Mouse (Mus musculus) small intestine, adult 2 months (tissue): ENCODE data around the gene Mgp.

ENCODE experiments used
- CTCF ChIP-seq: fragments of 200-500 bp; IDR thresholded peaks from 2 replicates; pipeline ENCODE4 v1.5.1; 2012; ENCODE audit warnings: low read depth, mild to moderate bottlenecking, control low read depth, inconsistent platforms, low read length, moderate library complexity, mixed read lengths; ENCODE audit not compliant: insufficient replicate concordance, insufficient read length; ENCODE audit errors: extremely low read depth
- POLR2A ChIP-seq: fragments of 200-500 bp; IDR thresholded peaks from 2 replicates; pipeline ENCODE4 v1.6.1; 2012; ENCODE audit warnings: low read depth, mild to moderate bottlenecking, control low read depth, inconsistent platforms, low read length, moderate library complexity

DNA sequence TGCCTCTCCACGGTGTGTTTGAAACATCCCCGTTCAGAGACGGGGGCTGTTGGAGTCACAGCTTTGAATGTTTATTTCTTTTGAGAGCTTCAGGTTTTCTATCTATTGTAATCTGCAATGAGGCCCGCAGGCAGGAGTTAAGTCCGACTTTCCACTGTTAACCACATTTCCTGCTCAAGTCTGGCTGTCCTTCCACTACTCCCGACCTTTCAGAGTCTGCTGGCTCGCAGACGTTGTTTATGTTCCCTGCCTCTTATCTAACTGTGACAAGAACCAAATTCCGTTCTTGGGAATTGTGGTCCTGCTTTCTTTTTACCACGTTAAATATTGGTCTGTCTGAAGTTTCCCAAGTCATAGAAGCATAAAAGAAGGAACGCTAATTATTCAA, 17.8 kb downstream of the Mgp start:
- TF ChIP-seq CTCF (no peak), POLR2A (no peak)
